Mouse (Mus musculus) kidney, postnatal 25 days (tissue): ENCODE results near the gene Pip5kl1.

Experiments
- DNase-seq, 2 experiments: peaks; one replicate each; pipeline ENCODE4 v3.0.0; 2021; ENCODE audit warnings: mixed read lengths in 2 of 2

Gene Pip5kl1

DNA sequence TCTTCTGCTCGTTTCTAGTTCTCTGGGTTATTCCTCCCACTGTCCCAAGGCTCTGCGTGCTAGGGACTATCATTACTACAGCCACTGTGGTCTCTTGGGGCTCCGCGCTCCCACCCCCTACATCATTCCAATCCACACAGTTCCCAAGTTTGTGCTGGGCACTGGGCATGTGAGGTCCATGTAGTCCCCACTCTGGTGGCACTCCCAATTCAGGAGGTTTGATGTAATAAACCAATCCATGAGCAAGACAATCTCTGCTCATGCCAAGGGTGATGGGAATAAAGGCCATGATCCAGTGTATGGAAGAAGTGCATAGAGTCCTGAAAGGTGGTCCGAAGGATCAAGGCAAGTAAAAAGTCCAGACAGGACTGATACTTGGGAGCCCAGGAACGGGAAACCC is at the start of gene Pip5kl1:
Pip5kl1 (plus strand) TSS at position 301 of the 400 bp plus-strand sequence.
- no peak for DNase-seq

GRCm38 (mm10) chr2:32525816-32526215 is 48.8 kb upstream of the Pip5kl1 start:
- peak; percentile 61 to 89 for DNase-seq

DNA sequence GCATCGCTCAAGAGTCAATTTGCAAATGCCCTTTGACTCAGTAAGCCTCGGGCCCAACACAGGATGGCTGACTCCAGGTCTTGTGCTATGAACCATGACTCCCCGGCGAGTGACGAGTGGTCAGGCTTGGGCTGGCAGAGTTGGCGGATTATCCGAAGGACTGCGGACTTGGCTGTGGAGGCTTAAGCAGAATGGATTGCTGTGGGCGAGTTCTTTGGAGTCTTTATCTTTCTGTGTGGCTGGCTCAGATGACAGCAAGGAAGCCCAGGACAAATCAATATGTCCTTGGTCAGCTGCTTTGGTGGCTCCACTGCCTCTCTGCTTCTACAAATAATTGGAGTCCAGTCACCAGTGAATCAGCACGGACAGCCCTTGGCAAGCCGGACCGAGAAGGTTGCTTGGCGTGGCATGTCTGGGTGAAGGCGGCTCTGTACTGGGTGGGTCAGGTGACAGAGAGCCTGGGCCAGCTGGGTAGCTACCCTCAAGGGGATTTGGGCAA is 47.1 kb upstream of the Pip5kl1 start:
- DNase-seq: peak; percentile 84 to 94

- no peak for DNase-seq
Measured at GRCm38 (mm10) chr2:32528326-32528725, 46.3 kb upstream of the Pip5kl1 start.

DNA sequence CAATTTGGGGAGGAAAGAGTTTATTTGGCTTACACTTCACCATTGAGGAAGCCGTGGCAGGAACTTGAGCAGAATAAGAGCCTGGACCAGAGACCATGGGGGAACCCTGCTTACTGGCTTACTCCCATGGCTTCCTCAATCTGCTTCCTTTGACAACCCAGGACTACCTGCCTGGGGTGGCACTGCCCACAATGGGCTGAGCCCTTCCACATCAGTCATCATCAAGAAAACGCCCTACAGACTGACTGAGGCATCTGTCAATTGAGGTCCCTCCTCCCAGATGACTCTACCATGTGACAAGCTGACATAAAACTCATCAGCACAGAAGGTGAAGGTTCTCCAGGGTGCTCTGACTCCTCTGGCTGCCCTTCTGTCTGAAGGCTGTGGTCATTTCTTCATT is 44.1 kb upstream of the Pip5kl1 start:
- peak in 1 of 2 experiments; percentile 76 for DNase-seq

DNA sequence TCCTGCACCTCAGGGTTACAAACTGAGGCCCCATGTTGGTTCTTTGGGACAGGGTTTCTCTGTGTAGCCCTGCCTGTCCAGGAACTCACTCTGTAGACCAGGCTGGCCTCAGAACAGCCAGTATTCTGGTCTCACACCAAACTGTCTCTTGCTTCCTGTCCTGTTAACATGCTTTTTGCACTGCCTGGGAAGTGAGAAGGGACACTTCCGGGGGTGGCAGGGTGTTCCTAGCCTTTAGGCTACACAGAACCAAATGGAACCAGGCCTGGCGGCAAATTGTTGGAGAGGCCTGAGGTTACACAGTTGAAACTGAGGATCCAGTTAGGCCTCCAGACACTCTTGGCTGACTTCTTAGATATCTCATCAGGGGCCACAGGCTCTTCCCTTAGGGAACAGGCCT is 41.4 kb upstream of the Pip5kl1 start:
- no peak for DNase-seq

- DNase-seq: peak; percentile 64 to 86
Measured at GRCm38 (mm10) chr2:32534061-32534732, 40.4 kb upstream of the Pip5kl1 start.

DNA sequence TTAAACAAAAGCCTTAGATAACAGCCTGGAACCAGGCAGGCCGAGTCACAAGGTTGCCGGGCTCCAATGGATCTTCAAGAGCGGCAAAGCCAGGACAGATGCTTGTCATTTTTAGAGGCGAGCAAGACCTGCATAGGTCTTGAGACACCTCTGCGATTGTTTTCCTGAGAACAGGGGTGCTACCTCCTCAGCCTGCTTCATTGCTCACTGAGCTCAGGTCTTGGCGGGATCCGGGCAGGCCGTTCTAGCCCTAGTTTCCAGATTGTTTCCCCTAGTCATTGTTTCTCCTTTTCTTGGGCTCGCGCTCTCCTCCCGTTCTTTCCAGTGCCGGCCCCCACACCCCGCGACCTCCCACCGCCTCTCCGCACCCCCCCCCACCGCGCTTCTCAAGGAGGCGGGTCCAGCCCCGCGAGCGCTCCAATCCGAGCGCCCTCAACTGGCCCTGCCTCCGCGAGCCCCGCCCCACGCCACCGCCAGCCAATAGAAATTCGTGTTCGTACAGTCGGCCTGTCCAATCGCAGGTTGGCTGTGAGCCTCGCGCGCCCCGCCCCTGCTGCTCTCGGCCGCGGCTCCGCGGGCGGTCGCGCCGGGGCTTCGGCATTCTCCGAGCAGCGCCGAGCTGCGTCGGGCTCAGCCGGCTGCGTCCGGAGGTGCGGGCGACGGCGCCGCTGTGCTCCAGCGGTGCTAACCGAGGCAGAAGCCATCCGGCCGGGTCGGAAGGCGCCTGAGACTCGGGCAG is 39.7 kb upstream of the Pip5kl1 start, which contains the start of gene Fam102a:
Fam102a (plus strand) TSS at position 600 of the 739 bp plus-strand sequence.
- peak; percentile 99 to 100 for DNase-seq

GRCm38 (mm10) chr2:32535501-32535991 is 39.1 kb upstream of the Pip5kl1 start:
- DNase-seq: peak; percentile 71 to 92

GRCm38 (mm10) chr2:32536086-32536633 is 38.4 kb upstream of the Pip5kl1 start:
- DNase-seq: peak; percentile 78 to 83

GRCm38 (mm10) chr2:32536634-32537359 is 37.8 kb upstream of the Pip5kl1 start:
- peak; percentile 68 to 87 for DNase-seq

GRCm38 (mm10) chr2:32537360-32537905 is 37.2 kb upstream of the Pip5kl1 start:
- peak; percentile 62 to 86 for DNase-seq

- peak; percentile 65 to 69 for DNase-seq
Measured at GRCm38 (mm10) chr2:32537941-32538340, 36.7 kb upstream of the Pip5kl1 start.

- DNase-seq: peak in 1 of 2 experiments; percentile 64
Measured at GRCm38 (mm10) chr2:32538461-32538860, 36.1 kb upstream of the Pip5kl1 start.

GRCm38 (mm10) chr2:32539452-32539981 is 35.1 kb upstream of the Pip5kl1 start:
- DNase-seq: peak in 1 of 2 experiments; percentile 48

DNA sequence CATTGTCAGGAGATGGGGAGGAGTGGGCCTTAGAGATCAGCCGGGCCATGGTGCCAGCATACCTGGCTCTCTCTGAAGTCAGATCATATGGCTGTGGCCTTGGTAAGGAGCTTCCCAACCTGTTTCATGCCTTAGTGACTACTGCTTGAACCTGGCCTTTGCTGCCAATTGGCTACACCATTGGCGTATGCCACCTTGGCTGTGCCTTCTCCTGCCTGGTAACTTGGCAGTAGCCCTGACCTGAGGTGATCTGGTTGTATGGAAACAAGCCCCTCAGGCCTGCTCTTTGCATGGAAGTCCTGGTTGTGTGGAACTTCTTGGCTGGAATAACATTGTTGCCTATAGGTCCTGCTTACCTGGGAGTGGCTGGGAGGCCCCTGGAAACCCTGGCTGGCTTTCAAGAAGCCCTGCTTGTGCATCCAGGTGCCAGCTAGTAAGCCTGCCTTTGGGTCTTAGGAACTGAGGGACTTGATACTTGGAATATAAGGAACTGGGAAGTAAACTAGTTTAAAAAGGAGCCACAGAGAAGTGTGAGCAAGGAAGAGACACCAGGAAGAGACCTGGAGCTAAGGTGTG is 33.2 kb upstream of the Pip5kl1 start:
- DNase-seq: no peak

- no peak for DNase-seq
Measured at GRCm38 (mm10) chr2:32541986-32542573, 32.5 kb upstream of the Pip5kl1 start.

DNA sequence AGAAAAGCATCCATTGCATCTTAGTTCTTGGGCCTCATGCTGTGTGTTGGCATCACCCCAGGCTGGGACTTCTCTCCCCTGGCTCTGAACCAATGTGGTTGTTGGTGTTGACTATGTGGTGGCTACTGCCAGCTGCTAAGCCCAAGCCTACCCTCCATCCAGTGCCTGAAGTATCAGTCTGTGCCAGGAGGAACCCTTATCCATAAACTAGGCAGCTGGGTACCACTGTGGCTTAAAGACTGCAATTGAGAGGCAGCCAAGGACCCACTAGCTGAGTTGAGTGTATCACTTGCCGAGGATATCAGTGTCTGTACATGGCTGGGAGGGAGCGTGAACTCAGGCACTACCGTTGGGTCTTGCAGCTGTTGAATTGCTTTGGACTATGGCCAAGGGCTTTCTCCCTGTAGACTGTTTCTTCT is 31.6 kb upstream of the Pip5kl1 start:
- DNase-seq: no peak

GRCm38 (mm10) chr2:32546951-32547350 is 27.6 kb upstream of the Pip5kl1 start:
- DNase-seq: peak; percentile 48 to 50

- no peak for DNase-seq
Measured at GRCm38 (mm10) chr2:32547380-32547779, 27.2 kb upstream of the Pip5kl1 start.
